Mouse (Mus musculus) bone marrow, adult 2 months (tissue): ENCODE measurements around the gene Ist1.

Experiments
- CTCF ChIP-seq: fragments of 200-500 bp; IDR thresholded peaks from 2 replicates; pipeline ENCODE4 v1.5.1; 2011; ENCODE audit warnings: low read length, control low read depth; ENCODE audit not compliant: control insufficient read depth, insufficient read depth
- POLR2A ChIP-seq: fragments of 200-500 bp; IDR thresholded peaks from 2 replicates; pipeline ENCODE4 v1.6.1; 2011; ENCODE audit warnings: low read depth, mild to moderate bottlenecking, control low read depth, low read length, borderline replicate concordance; ENCODE audit not compliant: control insufficient read depth

DNA sequence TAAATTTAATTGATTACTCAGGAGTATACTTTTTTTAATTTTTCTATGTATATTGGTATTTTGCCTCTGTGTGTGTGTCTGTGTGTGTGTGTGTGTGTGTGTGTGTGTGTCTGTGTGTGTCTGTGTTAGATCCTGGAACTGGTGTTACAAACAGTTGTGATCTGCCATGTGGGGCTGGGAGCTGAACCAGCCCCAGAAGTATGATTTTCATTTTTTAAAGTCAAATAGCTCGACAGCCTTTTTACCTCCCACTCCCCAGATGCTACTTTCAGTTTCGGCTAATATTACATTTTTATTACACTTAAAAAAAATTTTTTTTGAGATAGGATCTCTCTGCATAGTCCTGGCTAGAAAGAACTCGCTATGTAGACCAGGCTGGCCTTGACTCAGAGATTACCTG lies 30.7 kb downstream of the Ist1 start:
- TF ChIP-seq POLR2A (no peak), CTCF (no peak)
